Mouse (Mus musculus): Measurements from ENCODE around the gene Mphosph9.

- TF ChIP-seq CTCF (IDR thresholded peaks at IDR 0.05; ENCODE audit: extremely low read depth, insufficient read depth, insufficient read length, insufficient replicate concordance) = no peak
- TF ChIP-seq POLR2A (IDR thresholded peaks at IDR 0.05; ENCODE audit: low read depth, low read length) = no peak
Measured at GRCm38 (mm10) chr5:124205211-124205610, 122.6 kb downstream of the Mphosph9 start.

All from spleen, adult 2 months (tissue).